ENCODE assay signal across 27 mouse cellular contexts in genomic region chr7:68509096-68509495, GRCm38 (mm10).
DNase-seq lines count a peak whose midpoint lies in the region; ATAC-seq lines count a peak whose summit lies in the region.
"Had no signal": no experiment of that assay in that cellular context is flagged by ENCODE, and none has a peak within 500 bp of the region (broad histone marks: within the 10 kb centered on the region; RNA-seq: fewer than 3 reads in every experiment).

No protein-coding gene starts in this region.

- no peaks in the 10 kb centered on the region for H3K27me3 ChIP-seq in intestine, embryonic 16.5 days (replicated peaks; ENCODE audit: control insufficient read depth, insufficient read depth, low read length)
- H3K27me3 ChIP-seq: heart, embryonic 12.5 days; hindbrain, embryonic 13.5 days; midbrain, embryonic 13.5 days; neural tube, embryonic 13.5 days had no signal

- H3K4me3 ChIP-seq in intestine, embryonic 16.5 days (ENCODE audit: low read length) = no peak overlapping the region
- H3K4me3 ChIP-seq: erythroblast, embryonic 14.5 days; gastrocnemius, adult 2 months; heart, embryonic 12.5 days; hindbrain, embryonic 13.5 days; midbrain, embryonic 13.5 days; neural tube, embryonic 13.5 days had no signal

- H3K4me1 ChIP-seq in intestine, embryonic 16.5 days (ENCODE audit: control insufficient read depth, insufficient read depth, low read length) = no peaks in the 10 kb centered on the region
- H3K4me1 ChIP-seq: hindbrain, embryonic 13.5 days; midbrain, embryonic 13.5 days; neural tube, embryonic 13.5 days had no signal

- ATAC-seq in intestine, embryonic 16.5 days = no peak
- ATAC-seq: activated CD4-positive, CD25-positive, alpha-beta regulatory T cell, adult 4 months; forebrain, embryonic 16.5 days; intestine, postnatal 0 days; midbrain, embryonic 13.5 days had no signal

- intact Hi-C loops in heart, postnatal 14 days (cut with DNase I) = no loop called here

- no peaks in the 10 kb centered on the region for H3K9me3 ChIP-seq in intestine, embryonic 16.5 days (ENCODE audit: control insufficient read depth, low read length)
- H3K9me3 ChIP-seq: heart, embryonic 12.5 days; hindbrain, embryonic 13.5 days; midbrain, embryonic 13.5 days had no signal

- WGBS in intestine, embryonic 16.5 days = 89% methylated on average over 6 of the region's 6 CpGs

- no peak overlapping the region for H3K27ac ChIP-seq in intestine, embryonic 16.5 days (ENCODE audit: low read length)
- H3K27ac ChIP-seq: gastrocnemius, adult 2 months; hindbrain, embryonic 13.5 days; liver, embryonic 14.5 days; macrophage; midbrain, embryonic 13.5 days; neural tube, embryonic 13.5 days; stomach, postnatal 0 days had no signal

- DNase-seq in adrenal gland, postnatal 10 days = peak; percentile 40
- no peak for DNase-seq in adrenal gland, postnatal 36 days
- DNase-seq in heart, postnatal 14 days = peak; percentile 3 to 20
- DNase-seq in heart, adult 9 months (ENCODE audit: low spot score in 2 of 2) = no peak
- peak; percentile 6 for DNase-seq in lung, postnatal 10 days
- no peak for DNase-seq in lung, postnatal 4 days
- DNase-seq in kidney, postnatal 14 days = peak; percentile 52
- DNase-seq: adrenal gland, adult 8-10 months; cerebellum, adult 18-20 months; cerebellum, postnatal 14 days; gastrocnemius, adult 2 months; gastrocnemius, postnatal 36 days; liver; lung, embryonic 14.5 days; right cerebral cortex, postnatal 4 days had no signal

- H3K36me3 ChIP-seq in intestine, embryonic 16.5 days (ENCODE audit: control insufficient read depth, insufficient read depth, low read length) = no peaks in the 10 kb centered on the region
- H3K36me3 ChIP-seq: heart, embryonic 12.5 days; hindbrain, embryonic 13.5 days; midbrain, embryonic 13.5 days; neural tube, embryonic 13.5 days had no signal

- H3K4me2 ChIP-seq in intestine, embryonic 16.5 days (ENCODE audit: low read depth, low read length) = no peak overlapping the region
- H3K4me2 ChIP-seq: heart, embryonic 12.5 days; hindbrain, embryonic 13.5 days; lung, embryonic 14.5 days; midbrain, embryonic 13.5 days; neural tube, embryonic 13.5 days had no signal

- no peak overlapping the region for H3K9ac ChIP-seq in intestine, embryonic 16.5 days (ENCODE audit: low read depth, low read length)
- H3K9ac ChIP-seq: heart, embryonic 12.5 days; hindbrain, embryonic 13.5 days; liver, embryonic 14.5 days; lung, embryonic 14.5 days; midbrain, embryonic 13.5 days; neural tube, embryonic 13.5 days had no signal

Comparison
In these comparisons a context has a peak if more than half of its experiments do, and no peak if none do; other contexts are left out.
1. DNase-seq: peak in adrenal gland, postnatal 10 days (single experiment), heart, postnatal 14 days (2 of 2), lung, postnatal 10 days (single experiment) and kidney, postnatal 14 days (single experiment); none in adrenal gland, postnatal 36 days (0 of 2), heart, adult 9 months (0 of 2) and lung, postnatal 4 days (0 of 2).